Mouse (Mus musculus) spleen, adult 2 months (tissue): ENCODE results near the gene Hsd11b1. TPM values are rescaled to one million over a fixed set of nuclear protein-coding genes. Genes with fewer than 3 reads are reported as not detected.
"Not testable (repeated sequence)": the region's sequence is repeated elsewhere in the genome, so short reads cannot be mapped to it uniquely, and the experiment has no call there.

Source experiments
- DNase-seq, 2 experiments: peaks; one replicate each; pipeline versions ENCODE4 v3.0.0 to v3.0.0-alpha.2; 2012 to 2021; ENCODE audit warnings: low spot score in 2 of 2, low read depth in 1 of 2
- H3K27ac ChIP-seq: fragments of 200-500 bp; 2 replicates; pipeline ENCODE4 v1.5.1; 2012; ENCODE audit warnings: low read length, inconsistent platforms; ENCODE audit not compliant: insufficient read depth
- H3K27me3 ChIP-seq: fragments of 200-500 bp; 2 replicates; pipeline ENCODE4 v1.6.1; 2012; ENCODE audit warnings: mild to moderate bottlenecking, moderate library complexity, low read length, inconsistent platforms; ENCODE audit not compliant: control insufficient read depth, insufficient read depth
- H3K36me3 ChIP-seq: fragments of 200-500 bp; 2 replicates; pipeline ENCODE4 v1.6.1; 2012; ENCODE audit warnings: mild to moderate bottlenecking, low read length, inconsistent platforms; ENCODE audit not compliant: control insufficient read depth, insufficient read depth
- H3K4me1 ChIP-seq: fragments of 200-500 bp; 2 replicates; pipeline ENCODE4 v1.6.1; 2011; ENCODE audit warnings: inconsistent platforms; ENCODE audit not compliant: control insufficient read depth, insufficient read depth, insufficient read length
- H3K4me3 ChIP-seq: fragments of 200-500 bp; 2 replicates; pipeline ENCODE4 v1.5.1; 2011; ENCODE audit warnings: mild to moderate bottlenecking, inconsistent platforms; ENCODE audit not compliant: insufficient read depth, insufficient read length; ENCODE audit errors: extremely low read depth
- CTCF ChIP-seq: fragments of 200-500 bp; IDR thresholded peaks from 2 replicates; pipeline ENCODE4 v1.5.1; 2011; ENCODE audit warnings: mild to moderate bottlenecking, inconsistent platforms; ENCODE audit not compliant: insufficient read depth, insufficient read length, insufficient replicate concordance; ENCODE audit errors: extremely low read depth
- POLR2A ChIP-seq: fragments of 200-500 bp; IDR thresholded peaks from 2 replicates; pipeline ENCODE4 v1.6.1; 2011; ENCODE audit warnings: low read depth, low read length, inconsistent platforms
- WGBS: fragments of 180-500 bp; shearing (Covaris S2); methylation state at CpG from one replicate; pipeline ENCODE4 v1.1.7; 2018; 5-methylcytosine and 5-hydroxymethylcytosine counted together
- polyA plus RNA-seq: library from polyadenylated mRNA; depleted of rRNA; stranded (reverse); fragments of >200 nt; gene quantifications from 2 replicates; pipeline ENCODE4 v1.2.3, GENCODE M21; 2012

The Hsd11b1 gene
- polyA plus RNA-seq, 1 experiment, result 33.5 TPM

GRCm38 (mm10) chr1:193255488-193256288 lies 8.2 kb downstream of the Hsd11b1 start:
- TF ChIP-seq POLR2A (no peak), CTCF (peak; percentile 20; the same call in 1 of the 2 replicates)
- Histone ChIP-seq H3K36me3 (no peaks in the 10 kb centered on the region), H3K27ac (no peak overlapping the region), H3K27me3 (no peaks in the 10 kb centered on the region), H3K4me1 (no peaks in the 10 kb centered on the region; the same call in 1 of the 2 replicates), H3K4me3 (no peak overlapping the region)
- WGBS, result 27% methylated on average over 3 of the region's 3 CpGs
- peak in 1 of 2 experiments; percentile 74 for DNase-seq

- WGBS, result 77% methylated on average over 8 of the region's 8 CpGs
- Histone ChIP-seq H3K27me3 (no peaks in the 10 kb centered on the region), H3K27ac (no peak overlapping the region), H3K36me3 (no peaks in the 10 kb centered on the region), H3K4me1 (no peaks in the 10 kb centered on the region; the same call in 1 of the 2 replicates), H3K4me3 (no peak overlapping the region)
- DNase-seq, result no peak
- TF ChIP-seq CTCF (no peak), POLR2A (no peak)
These were observed 8.8 kb downstream of the Hsd11b1 start for GRCm38 (mm10) chr1:193255032-193255431.

GRCm38 (mm10) chr1:193253895-193254294 lies 10.0 kb downstream of the Hsd11b1 start:
- not testable (repeated sequence) for H3K36me3 ChIP-seq, H3K4me1 ChIP-seq, H3K27me3 ChIP-seq, DNase-seq, H3K4me3 ChIP-seq, H3K27ac ChIP-seq
- WGBS, result 67% methylated on average over 3 of the region's 3 CpGs

GRCm38 (mm10) chr1:193252616-193253015 lies 11.3 kb downstream of the Hsd11b1 start:
- TF ChIP-seq POLR2A, result no peak
- TF ChIP-seq CTCF, result no peak
- no peak for DNase-seq
- Histone ChIP-seq H3K27ac (no peak overlapping the region), H3K4me1 (no peaks in the 10 kb centered on the region; the same call in 1 of the 2 replicates), H3K36me3 (no peaks in the 10 kb centered on the region), H3K4me3 (no peak overlapping the region), H3K27me3 (no peaks in the 10 kb centered on the region)
- 65% methylated on average over 5 of the region's 5 CpGs for WGBS

- Histone ChIP-seq H3K4me1 (no peaks in the 10 kb centered on the region; the same call in 1 of the 2 replicates), H3K36me3 (no peaks in the 10 kb centered on the region), H3K27me3 (no peaks in the 10 kb centered on the region), H3K27ac (no peak overlapping the region), H3K4me3 (no peak overlapping the region)
- TF ChIP-seq CTCF (no peak), POLR2A (no peak)
- 83% methylated on average over 7 of the region's 7 CpGs for WGBS
- no peak for DNase-seq
These were observed 12.5 kb downstream of the Hsd11b1 start for GRCm38 (mm10) chr1:193251386-193251785.

GRCm38 (mm10) chr1:193250026-193250425 lies 13.8 kb downstream of the Hsd11b1 start:
- TF ChIP-seq CTCF (no peak), POLR2A (no peak)
- 61% methylated on average over 2 of the region's 2 CpGs for WGBS
- Histone ChIP-seq H3K4me1 (no peaks in the 10 kb centered on the region; the same call in 1 of the 2 replicates), H3K4me3 (no peak overlapping the region), H3K36me3 (no peaks in the 10 kb centered on the region), H3K27ac (no peak overlapping the region), H3K27me3 (no peaks in the 10 kb centered on the region)
- no peak for DNase-seq

GRCm38 (mm10) chr1:193244235-193244634 lies 19.6 kb downstream of the Hsd11b1 start:
- peaks cover 7% of the 10 kb centered on the region; the same call in 1 of the 2 replicates for H3K4me1 ChIP-seq
- DNase-seq, result no peak
- H3K4me3 ChIP-seq, result no peak overlapping the region
- H3K27ac ChIP-seq, result no peak overlapping the region
- no peaks in the 10 kb centered on the region for H3K27me3 ChIP-seq
- WGBS, result 92% methylated on average over 6 of the region's 6 CpGs
- TF ChIP-seq POLR2A, result no peak
- TF ChIP-seq CTCF, result no peak
- peaks cover 3% of the 10 kb centered on the region for H3K36me3 ChIP-seq
